Mouse (Mus musculus) E14TG2a.4 (cell line): ENCODE measurements around the gene Prickle1.
A peak's percentile ranks its signal among the peaks of the same experiment; 100 is the strongest.

ENCODE experiments used
- H3K27me3 ChIP-seq: 2 replicates; pipeline ENCODE4 v1.6.1; 2014; ENCODE audit warnings: low read length, control low read depth; ENCODE audit not compliant: insufficient read depth
- H3K36me3 ChIP-seq: 2 replicates; pipeline ENCODE4 v1.6.1; 2014; ENCODE audit warnings: low read length, control low read depth; ENCODE audit not compliant: insufficient read depth
- H3K4me1 ChIP-seq: replicated peaks from 2 replicates; pipeline ENCODE4 v1.6.1; 2014; ENCODE audit warnings: low read depth, low read length, control low read depth
- H3K4me3 ChIP-seq: replicated peaks from 2 replicates; pipeline ENCODE4 v1.5.1; 2014; ENCODE audit warnings: mild to moderate bottlenecking, low read length
- H3K9me3 ChIP-seq: 2 replicates; pipeline ENCODE4 v1.6.1; 2014; ENCODE audit warnings: low read length, control low read depth
- CTCF ChIP-seq: conservative IDR thresholded peaks from 2 replicates; pipeline ENCODE4 v1.5.1; 2014; ENCODE audit warnings: low read length
- NANOG ChIP-seq: IDR thresholded peaks from 2 replicates; pipeline ENCODE4 v1.6.1; 2014; ENCODE audit warnings: borderline replicate concordance, low read length, mixed read lengths
- POU5F1 ChIP-seq: IDR thresholded peaks from 2 replicates; pipeline ENCODE4 v1.6.1; 2014; ENCODE audit warnings: low read length, borderline replicate concordance

Gene Prickle1

GRCm38 (mm10) chr15:93570881-93571495, 24.7 kb downstream of the Prickle1 start:
- Histone ChIP-seq H3K4me3 (no peak overlapping the region), H3K4me1 (no peaks in the 10 kb centered on the region), H3K9me3 (no peaks in the 10 kb centered on the region), H3K27me3 (peaks cover 23% of the 10 kb centered on the region), H3K36me3 (no peaks in the 10 kb centered on the region)
- no peak for TF ChIP-seq NANOG
- TF ChIP-seq POU5F1: no peak
- TF ChIP-seq CTCF: no peak

- Histone ChIP-seq H3K9me3 (no peaks in the 10 kb centered on the region), H3K36me3 (no peaks in the 10 kb centered on the region), H3K27me3 (peaks cover 27% of the 10 kb centered on the region), H3K4me1 (no peaks in the 10 kb centered on the region), H3K4me3 (no peak overlapping the region)
- TF ChIP-seq NANOG (no peak), CTCF (no peak), POU5F1 (no peak)
Observed at GRCm38 (mm10) chr15:93568911-93569310, 26.8 kb downstream of the Prickle1 start.

GRCm38 (mm10) chr15:93567546-93568307, 28.0 kb downstream of the Prickle1 start:
- Histone ChIP-seq H3K36me3 (no peaks in the 10 kb centered on the region), H3K27me3 (peaks cover 33% of the 10 kb centered on the region), H3K4me3 (no peak overlapping the region), H3K4me1 (no peaks in the 10 kb centered on the region), H3K9me3 (no peaks in the 10 kb centered on the region)
- TF ChIP-seq NANOG (no peak), POU5F1 (no peak), CTCF (no peak)

- Histone ChIP-seq H3K4me3 (no peak overlapping the region), H3K27me3 (peaks cover 47% of the 10 kb centered on the region), H3K36me3 (no peaks in the 10 kb centered on the region), H3K9me3 (no peaks in the 10 kb centered on the region), H3K4me1 (no peaks in the 10 kb centered on the region)
- TF ChIP-seq POU5F1 (no peak), CTCF (no peak), NANOG (no peak)
Observed at GRCm38 (mm10) chr15:93563491-93563890, 32.2 kb downstream of the Prickle1 start.

- TF ChIP-seq POU5F1 (no peak), NANOG (no peak), CTCF (no peak)
- H3K9me3 ChIP-seq: no peaks in the 10 kb centered on the region
- H3K27me3 ChIP-seq: peaks cover 39% of the 10 kb centered on the region
- H3K4me3 ChIP-seq: no peak overlapping the region
- no peaks in the 10 kb centered on the region for H3K36me3 ChIP-seq
- no peaks in the 10 kb centered on the region for H3K4me1 ChIP-seq
Observed at GRCm38 (mm10) chr15:93561540-93561939, 34.2 kb downstream of the Prickle1 start.

GRCm38 (mm10) chr15:93558421-93558820, 37.3 kb downstream of the Prickle1 start:
- Histone ChIP-seq H3K4me1 (no peaks in the 10 kb centered on the region), H3K9me3 (no peaks in the 10 kb centered on the region), H3K36me3 (no peaks in the 10 kb centered on the region), H3K27me3 (peaks cover 28% of the 10 kb centered on the region), H3K4me3 (no peak overlapping the region)
- TF ChIP-seq CTCF: no peak
- no peak for TF ChIP-seq POU5F1
- no peak for TF ChIP-seq NANOG

GRCm38 (mm10) chr15:93555719-93556118, 40.0 kb downstream of the Prickle1 start:
- H3K27me3 ChIP-seq: peaks cover 14% of the 10 kb centered on the region
- TF ChIP-seq CTCF (0 out of 2 replicates have a peak, but pooled peaks have one; percentile 3), POU5F1 (no peak)
- H3K36me3 ChIP-seq: no peaks in the 10 kb centered on the region
- no peaks in the 10 kb centered on the region for H3K9me3 ChIP-seq
- peaks cover 5% of the 10 kb centered on the region for H3K4me1 ChIP-seq
- no peak overlapping the region for H3K4me3 ChIP-seq

GRCm38 (mm10) chr15:93554203-93554851, 41.4 kb downstream of the Prickle1 start:
- peaks cover 5% of the 10 kb centered on the region for H3K4me1 ChIP-seq
- TF ChIP-seq CTCF (no peak), POU5F1 (no peak), NANOG (no peak)
- H3K27me3 ChIP-seq: peaks cover 14% of the 10 kb centered on the region
- no peaks in the 10 kb centered on the region for H3K9me3 ChIP-seq
- H3K4me3 ChIP-seq: no peak overlapping the region
- no peaks in the 10 kb centered on the region for H3K36me3 ChIP-seq
